Mouse (Mus musculus) WW6 (cell line): ENCODE data around the gene Cd2.

Experiments used
- DNase-seq: peaks from one replicate; pipeline ENCODE4 v3.0.0-alpha.2; 2013; ENCODE audit warnings: low read depth, low spot score

The Cd2 gene

GRCm38 (mm10) chr3:101274794-101275193 is 12.9 kb downstream of the Cd2 start:
- no peak for DNase-seq

- no peak for DNase-seq
These were observed 13.5 kb downstream of the Cd2 start for GRCm38 (mm10) chr3:101274041-101274770.

DNA sequence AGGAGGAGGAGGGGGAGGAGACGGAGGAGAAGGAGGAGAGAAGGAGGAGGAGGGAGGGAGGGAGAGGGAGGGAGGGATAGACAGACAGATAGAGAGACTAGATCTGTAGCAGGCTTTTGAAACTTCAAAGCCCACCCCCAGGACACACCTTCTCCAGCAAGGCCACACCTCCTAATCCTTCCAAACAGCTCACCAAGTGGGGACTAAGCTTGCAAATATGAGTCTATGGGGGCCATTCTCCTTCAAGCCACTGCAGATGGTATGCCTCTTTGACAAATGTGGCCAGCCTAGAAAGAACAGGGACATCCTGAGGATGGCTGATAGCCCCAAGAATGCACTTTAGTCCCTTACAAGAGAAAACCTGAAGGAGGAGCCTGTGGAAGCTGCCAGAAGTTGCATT is 15.6 kb downstream of the Cd2 start:
- no peak for DNase-seq

GRCm38 (mm10) chr3:101270833-101271232 is 16.9 kb downstream of the Cd2 start:
- no peak for DNase-seq

GRCm38 (mm10) chr3:101268361-101268760 is 19.4 kb downstream of the Cd2 start:
- no peak for DNase-seq

DNA sequence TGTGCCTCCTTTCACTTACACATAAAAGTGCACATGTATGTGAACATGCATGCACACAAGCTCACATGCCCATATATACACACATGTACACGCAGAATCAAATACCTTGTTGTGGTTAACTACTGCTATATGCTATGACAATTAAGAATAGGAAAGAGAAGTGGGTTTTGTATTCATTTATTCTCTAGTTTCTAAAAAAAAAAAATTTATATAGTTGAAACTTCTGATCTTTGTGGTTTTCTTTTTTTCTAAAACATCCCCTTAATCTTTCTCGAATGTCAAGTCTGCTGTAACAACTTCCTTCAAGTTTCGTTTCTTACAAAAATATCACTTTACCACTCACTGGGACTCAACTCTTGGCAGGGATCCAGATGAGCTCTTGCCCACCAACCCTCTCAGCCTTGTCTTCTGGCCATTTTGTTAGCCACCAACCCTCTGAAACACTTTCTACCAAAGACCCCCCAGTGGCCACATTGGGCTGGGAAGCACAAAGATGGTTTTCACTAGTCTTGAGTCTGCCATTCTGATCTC is 22.1 kb downstream of the Cd2 start:
- no peak for DNase-seq

GRCm38 (mm10) chr3:101258976-101259375 is 28.8 kb downstream of the Cd2 start:
- no peak for DNase-seq

GRCm38 (mm10) chr3:101256090-101256489 is 31.6 kb downstream of the Cd2 start:
- DNase-seq, result no peak

- DNase-seq, result no peak
These were observed 35.6 kb downstream of the Cd2 start for GRCm38 (mm10) chr3:101252141-101252540.

- no peak for DNase-seq
These were observed 37.9 kb downstream of the Cd2 start for GRCm38 (mm10) chr3:101249846-101250245.

GRCm38 (mm10) chr3:101245212-101245611 is 42.5 kb downstream of the Cd2 start:
- DNase-seq, result no peak

GRCm38 (mm10) chr3:101243002-101243401 is 44.7 kb downstream of the Cd2 start:
- no peak for DNase-seq

DNA sequence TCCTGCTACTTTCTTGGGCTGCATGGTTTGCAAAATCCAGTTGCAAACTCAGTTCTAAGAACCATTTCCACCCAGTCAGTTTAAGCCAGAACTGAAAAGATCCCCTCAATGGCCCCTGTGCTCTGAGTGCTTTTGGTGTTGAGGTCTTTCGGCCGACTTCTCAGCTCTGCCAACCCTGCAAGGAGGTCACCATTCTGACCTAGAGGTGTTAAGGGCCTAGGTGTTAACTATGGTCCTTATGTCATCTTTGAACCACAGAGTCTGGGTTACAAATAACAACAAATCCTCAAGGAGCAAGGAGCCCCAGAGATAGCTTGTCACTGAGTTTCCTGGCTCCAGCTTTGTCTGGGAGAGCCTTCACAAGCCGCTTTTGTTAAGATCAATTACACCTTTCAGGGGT is 45.9 kb downstream of the Cd2 start:
- DNase-seq, result no peak

- no peak for DNase-seq
These were observed 46.9 kb downstream of the Cd2 start for GRCm38 (mm10) chr3:101240859-101241258.

DNA sequence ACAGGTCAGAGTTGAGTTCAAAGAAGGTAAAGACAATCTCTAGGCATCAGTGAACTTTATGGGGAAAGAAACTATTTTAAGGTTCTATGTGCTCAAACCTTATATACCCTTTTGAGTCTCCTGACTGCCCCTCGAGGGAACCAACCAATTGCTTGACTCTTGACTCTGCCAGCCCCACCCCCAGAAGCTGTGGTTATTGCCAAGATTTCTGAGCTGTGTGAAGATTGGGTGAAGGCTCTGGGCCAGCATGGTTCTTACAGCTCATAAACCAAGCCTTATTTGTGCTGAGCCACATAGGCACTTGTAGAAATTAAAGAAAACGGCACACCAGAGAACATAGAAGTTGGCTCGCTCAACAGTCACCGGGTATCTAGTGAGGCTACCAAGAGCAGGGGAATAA is 48.5 kb downstream of the Cd2 start:
- DNase-seq, result no peak

DNA sequence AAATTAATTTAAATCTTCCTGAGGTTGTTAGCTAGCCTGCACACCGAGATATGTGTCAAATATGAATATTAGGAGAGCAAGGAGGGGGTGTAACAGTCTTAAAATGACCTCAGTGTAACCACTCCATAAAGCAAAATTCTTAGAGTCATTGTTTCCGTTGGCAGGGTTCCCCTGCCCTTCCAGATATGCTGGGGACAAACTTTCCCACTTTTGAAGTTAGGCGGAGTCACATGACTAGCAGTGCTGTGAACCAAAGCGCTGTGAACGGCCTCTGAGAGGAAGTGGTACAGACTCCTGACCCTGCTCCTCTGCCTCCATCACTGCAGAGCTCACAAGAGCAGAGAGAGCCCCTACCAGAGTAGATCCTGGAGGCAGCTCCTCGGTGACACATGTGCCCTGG is 49.0 kb downstream of the Cd2 start:
- no peak for DNase-seq

GRCm38 (mm10) chr3:101236995-101237808 is 50.5 kb downstream of the Cd2 start:
- DNase-seq, result no peak

- no peak for DNase-seq
These were observed 51.5 kb downstream of the Cd2 start for GRCm38 (mm10) chr3:101236261-101236660.

GRCm38 (mm10) chr3:101235321-101235720 is 52.4 kb downstream of the Cd2 start:
- no peak for DNase-seq

DNA sequence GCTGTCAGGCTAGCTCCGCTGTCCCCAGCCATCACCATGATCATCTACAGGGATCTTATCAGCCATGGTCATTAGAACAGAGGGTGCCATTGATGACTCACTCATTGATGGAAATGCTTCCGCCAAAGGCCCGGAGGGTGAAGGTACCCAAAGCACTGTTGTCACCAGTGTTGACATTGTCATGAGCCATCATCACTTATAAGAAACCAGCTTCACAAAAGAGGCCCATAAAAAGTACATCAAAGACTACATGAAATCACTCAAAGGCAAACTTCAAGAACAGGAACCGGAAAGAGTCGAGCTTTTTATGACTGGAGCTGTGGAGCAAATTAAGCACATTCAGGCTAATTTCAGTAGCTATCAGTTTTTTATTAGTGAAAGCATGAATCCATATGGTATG is 54.3 kb downstream of the Cd2 start:
- no peak for DNase-seq

GRCm38 (mm10) chr3:101232570-101232969 is 55.2 kb downstream of the Cd2 start:
- no peak for DNase-seq

- DNase-seq, result no peak
These were observed 57.5 kb downstream of the Cd2 start for GRCm38 (mm10) chr3:101230201-101230600.

GRCm38 (mm10) chr3:101229551-101229930 is 58.2 kb downstream of the Cd2 start:
- no peak for DNase-seq
